Mouse (Mus musculus) layer of hippocampus, adult 2 months (tissue): ENCODE measurements around the gene Olfr288. TPM values are rescaled to one million over a fixed set of nuclear protein-coding genes. Genes with fewer than 3 reads are reported as not detected.

ENCODE experiments used
- DNase-seq, 2 experiments: peaks; one replicate each; pipeline ENCODE4 v3.0.0; 2022; ENCODE audit warnings: low spot score in 2 of 2
- H3K27ac ChIP-seq: fragments of 200-600 bp; 2 replicates; pipeline ENCODE4 v1.8.1; 2022
- H3K4me3 ChIP-seq: fragments of 200-600 bp; 2 replicates; pipeline ENCODE4 v1.8.1; 2022; ENCODE audit warnings: mild to moderate bottlenecking
- CTCF ChIP-seq: fragments of 200-600 bp; conservative IDR thresholded peaks from 2 replicates; pipeline ENCODE4 v1.8.1; 2022; ENCODE audit warnings: antibody characterized with exemption, mild to moderate bottlenecking, moderate library complexity
- total RNA-seq, 2 experiments: library from RNA; stranded (reverse); gene quantifications; 2 replicates each; pipeline ENCODE4 v1.2.3; 2021

Olfr288 gene
- total RNA-seq, 2 experiments from 2014 or later: not detected

DNA sequence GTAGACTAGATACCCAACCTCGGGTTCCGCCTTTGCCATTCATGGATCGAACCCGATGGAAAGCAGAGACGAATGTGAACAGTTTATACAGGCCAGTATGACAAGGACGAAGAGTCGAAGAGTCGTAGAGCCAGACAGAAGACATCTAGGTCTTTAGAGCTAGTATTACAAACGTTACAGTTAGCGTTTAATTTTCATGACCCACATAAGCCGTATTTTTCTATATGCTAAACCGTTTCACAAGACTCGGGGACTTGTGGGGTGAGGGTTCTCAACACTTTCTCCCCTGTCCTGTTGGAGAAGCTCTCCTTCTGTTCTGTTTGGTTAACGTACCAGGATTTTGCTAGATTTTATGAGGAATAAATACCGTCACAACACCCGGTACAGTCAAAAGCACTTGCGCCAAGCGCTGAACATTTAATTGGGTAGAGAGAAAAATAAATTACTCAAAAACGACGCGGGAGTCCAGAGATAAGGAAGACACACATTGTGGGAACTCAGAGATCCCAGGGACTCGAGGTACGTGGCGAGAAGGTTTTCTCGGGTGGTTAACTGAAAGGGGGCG, 14.7 kb downstream of the Olfr288 start:
- no peak for TF ChIP-seq CTCF
- Histone ChIP-seq H3K4me3 (peak overlapping the region; percentile 81), H3K27ac (peak overlapping the region; percentile 91)
- DNase-seq: no peak

GRCm38 (mm10) chr15:98177320-98177719, 18.0 kb downstream of the Olfr288 start:
- TF ChIP-seq CTCF: no peak
- no peak for DNase-seq
- Histone ChIP-seq H3K27ac (no peak overlapping the region), H3K4me3 (no peak overlapping the region)

DNA sequence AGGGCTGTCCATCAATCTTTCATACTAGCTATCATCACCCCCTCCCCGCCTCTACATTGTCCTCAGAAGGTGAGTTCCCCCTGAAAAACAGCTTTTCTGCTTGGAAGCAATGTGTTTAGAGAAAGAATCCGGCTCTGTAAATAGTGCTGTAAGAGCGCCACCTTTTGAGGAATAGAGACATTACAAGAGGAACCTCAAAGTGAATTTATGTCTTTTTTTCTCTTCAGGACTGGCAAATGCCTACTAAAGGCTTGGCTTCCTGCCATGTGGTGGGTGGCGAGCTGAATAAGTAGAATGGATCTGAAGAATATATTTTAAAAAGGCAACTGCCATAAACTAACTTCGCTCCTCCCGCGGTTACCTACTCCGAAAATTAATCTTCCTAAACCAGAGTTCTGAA, 21.5 kb downstream of the Olfr288 start:
- Histone ChIP-seq H3K4me3 (no peak overlapping the region), H3K27ac (no peak overlapping the region)
- TF ChIP-seq CTCF: peak; percentile 93
- peak; percentile 78 to 89 for DNase-seq

DNA sequence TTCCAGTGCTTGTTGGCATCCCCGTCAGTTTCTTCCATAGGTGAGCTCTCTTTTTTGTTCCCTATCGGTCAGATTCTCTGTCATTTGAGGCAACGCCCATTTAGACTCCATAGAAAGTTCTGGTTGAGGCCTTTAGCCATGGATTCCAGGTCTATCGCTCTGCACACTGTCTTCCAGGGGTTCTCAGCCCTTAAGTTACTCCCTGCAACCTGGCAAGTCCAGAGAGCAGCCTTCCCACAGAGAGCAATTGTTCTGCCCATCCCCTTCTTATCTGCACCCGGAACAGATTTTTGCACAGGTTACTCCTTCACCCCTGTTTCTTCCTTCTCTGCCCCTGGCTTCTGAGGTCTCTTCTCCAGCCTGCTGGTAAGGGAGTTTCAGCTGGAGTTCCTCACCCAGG, 23.2 kb downstream of the Olfr288 start:
- TF ChIP-seq CTCF: no peak

GRCm38 (mm10) chr15:98170917-98171316, 24.4 kb downstream of the Olfr288 start:
- no peak for TF ChIP-seq CTCF
- no peak overlapping the region for H3K4me3 ChIP-seq
- no peak for DNase-seq
- H3K27ac ChIP-seq: no peak overlapping the region

More for the DNA sequence above, 23.2 kb downstream of the Olfr288 start:
- Histone ChIP-seq H3K4me3 (no peak overlapping the region), H3K27ac (no peak overlapping the region)
- no peak for DNase-seq

GRCm38 (mm10) chr15:98170365-98170764, 25.0 kb downstream of the Olfr288 start:
- peak overlapping the region; percentile 36; the same call in 1 of the 2 replicates for H3K27ac ChIP-seq
- peak overlapping the region; percentile 80 for H3K4me3 ChIP-seq
- TF ChIP-seq CTCF: peak; percentile 34
- DNase-seq: peak; percentile 50 to 61

DNA sequence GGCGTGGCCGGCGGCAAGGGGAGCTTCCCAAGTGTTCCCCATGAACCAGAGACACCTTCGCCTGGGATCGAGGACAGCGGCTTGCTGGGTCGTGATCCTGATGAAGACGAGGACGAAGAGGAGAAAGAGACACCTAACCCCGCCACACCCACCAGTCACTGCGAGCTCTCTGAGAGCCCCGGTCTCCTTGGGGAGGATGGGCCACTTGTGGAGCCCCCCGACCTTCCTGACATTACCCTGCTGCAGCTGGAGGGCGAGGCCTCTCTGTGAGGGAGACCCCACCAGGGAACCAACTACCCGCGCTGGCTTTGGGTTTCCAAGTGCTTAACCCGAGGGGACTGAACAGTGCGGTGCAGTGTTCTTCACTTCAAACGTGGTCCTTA, 26.7 kb downstream of the Olfr288 start:
- peak in 1 of 2 experiments; percentile 14 for DNase-seq
- 0 out of 2 replicates have a peak overlapping the region, but pooled peaks have one; percentile 93 for H3K27ac ChIP-seq
- peak overlapping the region; percentile 80 for H3K4me3 ChIP-seq
- no peak for TF ChIP-seq CTCF

- DNase-seq: peak; percentile 91 to 96
- Histone ChIP-seq H3K27ac (peak overlapping the region; percentile 93), H3K4me3 (peak overlapping the region; percentile 80)
- no peak for TF ChIP-seq CTCF
Measured at GRCm38 (mm10) chr15:98167645-98168621, 27.4 kb downstream of the Olfr288 start.

DNA sequence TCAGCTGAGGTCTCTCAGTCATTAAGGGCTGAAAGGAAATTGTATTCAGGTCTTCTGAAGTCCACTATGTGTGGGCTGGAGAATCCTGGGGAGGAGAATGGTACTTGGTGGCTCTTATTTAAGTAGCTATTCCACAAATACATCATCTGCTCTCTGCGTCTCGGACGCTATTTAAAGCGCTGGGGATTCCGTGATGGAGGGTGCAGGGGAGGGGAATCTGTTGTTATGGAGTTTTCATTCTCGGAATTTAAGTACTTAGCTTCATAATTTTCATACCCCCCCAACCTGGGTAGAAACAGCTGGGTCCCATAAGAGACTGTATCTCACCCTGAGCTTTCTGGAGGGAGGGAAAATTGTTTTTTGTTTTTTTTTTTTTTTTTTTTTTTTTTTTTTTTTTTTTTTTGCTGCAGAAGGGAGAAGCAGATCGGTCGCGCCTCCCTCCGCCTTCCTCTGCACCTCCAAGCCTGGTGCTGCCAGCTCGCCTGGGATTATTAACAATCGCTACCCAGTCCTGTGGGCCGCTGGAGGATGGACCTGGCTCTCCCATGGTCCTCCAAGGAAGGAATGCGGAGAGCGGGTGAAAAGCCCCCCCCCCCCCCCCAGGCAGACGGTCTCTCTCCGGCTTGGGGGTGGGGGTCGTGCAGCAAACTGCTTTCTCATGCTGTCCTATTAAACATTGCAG, 28.2 kb downstream of the Olfr288 start, which contains the start of gene Ccdc184:
Gene Ccdc184, plus strand, starts transcription at position 196 of the 682 bp plus-strand sequence.
- peak in 1 of 2 experiments; percentile 27 for DNase-seq
- Histone ChIP-seq H3K27ac (peak within 1 kb of the TSS; percentile 93), H3K4me3 (peak within 1 kb of the TSS; percentile 80)

GRCm38 (mm10) chr15:98165525-98165924, 29.8 kb downstream of the Olfr288 start, which contains the start of gene Asb8:
Gene Asb8 (minus strand): TSS chr15:98165625.
- Histone ChIP-seq H3K27ac (no peak within 1 kb of the TSS), H3K4me3 (no peak within 1 kb of the TSS)
- DNase-seq: no peak
- no peak for TF ChIP-seq CTCF

More for the DNA sequence above, 28.2 kb downstream of the Olfr288 start, which contains the start of gene Ccdc184:
- no peak for TF ChIP-seq CTCF

GRCm38 (mm10) chr15:98162561-98162960, 32.8 kb downstream of the Olfr288 start:
- H3K4me3 ChIP-seq: no peak overlapping the region
- TF ChIP-seq CTCF: no peak
- DNase-seq: no peak
- no peak overlapping the region for H3K27ac ChIP-seq

- no peak overlapping the region for H3K27ac ChIP-seq
- TF ChIP-seq CTCF: no peak
- H3K4me3 ChIP-seq: no peak overlapping the region
- no peak for DNase-seq
Measured at GRCm38 (mm10) chr15:98161026-98161805, 34.1 kb downstream of the Olfr288 start.
